Mouse (Mus musculus): ENCODE results near the gene Sdk2.

The Sdk2 gene

DNA sequence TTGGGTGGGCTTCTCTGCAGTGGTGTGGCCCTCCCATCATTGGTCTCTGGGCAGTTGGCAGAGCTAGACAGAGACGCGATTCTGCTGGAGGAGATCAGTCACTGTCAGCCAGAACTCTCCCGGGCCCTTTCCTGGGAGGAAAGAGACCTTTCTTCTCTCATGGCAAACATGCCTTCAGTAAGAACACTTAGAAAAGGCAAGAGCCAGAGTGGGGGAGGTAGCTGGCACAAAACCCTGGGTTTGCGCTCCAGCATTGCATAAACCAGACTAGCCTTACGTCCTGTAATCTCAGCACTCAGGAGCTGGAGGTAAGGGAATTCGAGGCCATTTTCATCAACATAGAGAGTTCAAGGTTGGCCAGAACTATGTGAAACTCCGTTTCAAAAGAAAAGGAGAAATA, 306.4 kb downstream of the Sdk2 start:
- peak; percentile 79 to 80 for DNase-seq

DNA sequence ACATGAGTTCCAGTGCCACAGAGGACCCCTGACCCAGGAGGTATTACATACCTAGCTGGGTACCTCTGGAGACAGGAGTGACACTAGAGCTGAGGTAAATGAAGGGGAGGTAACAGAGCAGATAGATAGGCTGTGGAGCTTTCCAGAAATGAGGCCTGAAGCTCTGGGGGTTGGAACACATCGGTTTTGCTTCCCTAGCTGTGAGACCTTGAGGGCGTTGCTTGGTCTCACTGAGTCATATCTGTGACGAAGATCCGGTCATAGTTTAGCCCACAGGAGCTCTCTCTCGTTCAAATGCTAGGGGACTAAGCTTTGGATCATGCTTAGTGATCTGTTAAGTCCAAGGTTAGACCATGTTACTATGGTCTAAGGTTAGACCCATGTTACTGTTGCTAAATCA, 308.0 kb downstream of the Sdk2 start:
- no peak for DNase-seq

DNA sequence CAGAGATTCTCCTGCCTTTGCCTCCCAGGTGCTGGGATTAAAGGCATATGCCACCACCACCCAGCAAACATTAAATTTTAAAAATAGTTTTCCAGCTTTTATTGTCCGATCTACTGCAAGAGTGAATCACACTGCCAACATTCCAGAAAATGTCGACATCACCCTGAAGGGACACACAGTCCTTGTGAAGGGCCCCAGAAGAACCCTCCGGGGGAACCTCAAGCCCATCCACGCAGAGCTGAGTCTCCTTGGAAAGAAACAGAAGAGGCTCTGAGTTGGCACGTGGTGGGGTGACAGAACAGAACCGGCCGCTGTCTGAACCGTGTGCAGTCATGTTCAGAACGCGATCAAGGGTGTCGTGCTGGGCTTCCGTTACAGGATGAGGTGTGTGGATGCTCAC, 310.3 kb downstream of the Sdk2 start:
- DNase-seq = peak; percentile 65 to 81

GRCm38 (mm10) chr11:113755878-113756277, 311.0 kb downstream of the Sdk2 start:
- DNase-seq = peak in 1 of 2 experiments; percentile 52

DNA sequence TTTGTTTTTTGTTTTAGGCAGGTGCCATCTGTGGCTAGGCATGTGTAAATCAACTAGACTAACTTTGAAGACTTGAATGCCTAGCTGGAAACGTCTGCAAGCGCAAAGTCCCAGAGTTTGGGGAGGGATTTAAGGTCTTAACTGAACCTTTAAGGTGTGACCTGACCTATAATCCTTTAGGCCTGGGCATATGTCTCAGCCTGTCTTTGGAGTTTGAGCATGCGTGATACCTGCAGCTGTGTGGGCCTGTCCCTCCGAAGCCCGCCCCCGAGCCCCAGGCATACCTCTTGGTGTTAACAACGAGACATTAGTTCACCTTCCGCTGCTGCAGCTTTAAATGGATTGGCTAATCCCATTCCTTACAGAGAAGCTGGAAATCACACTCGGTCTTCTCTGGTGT, 312.0 kb downstream of the Sdk2 start:
- DNase-seq = no peak

GRCm38 (mm10) chr11:113752685-113753430, 314.0 kb downstream of the Sdk2 start:
- DNase-seq = no peak

DNA sequence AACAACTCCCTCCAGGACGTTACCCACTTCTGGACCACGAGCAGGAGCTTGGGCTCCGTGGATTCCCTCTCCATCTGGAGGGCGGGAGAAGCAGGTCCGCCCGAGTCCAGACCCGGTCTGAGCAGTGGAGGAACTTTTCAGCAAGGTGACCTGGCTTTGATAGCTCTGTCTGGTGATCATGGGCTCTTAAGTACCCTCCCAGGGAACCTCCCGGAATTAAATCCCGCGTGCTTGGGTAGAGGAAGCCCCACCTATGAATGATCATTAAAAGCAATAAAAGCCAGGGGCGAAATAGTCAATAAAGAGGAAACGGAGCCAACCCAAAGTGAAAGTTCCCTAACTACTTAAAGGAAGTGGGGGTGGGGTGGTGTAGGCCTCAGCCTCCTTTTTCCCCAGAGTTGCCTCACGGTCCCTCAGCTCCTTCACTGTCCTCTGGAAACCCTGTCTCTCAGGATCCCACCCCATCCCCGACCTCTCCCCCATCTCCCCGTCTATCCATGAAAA, 314.6 kb downstream of the Sdk2 start:
- no peak for DNase-seq

- peak; percentile 87 to 90 for DNase-seq
Observed at GRCm38 (mm10) chr11:113751484-113752084, 315.3 kb downstream of the Sdk2 start, which contains the start of gene Cdc42ep4. Gene Cdc42ep4 (minus strand): TSS chr11:113751881.

- DNase-seq = peak; percentile 81 to 86
Observed at GRCm38 (mm10) chr11:113750571-113751483, 316.0 kb downstream of the Sdk2 start.

DNA sequence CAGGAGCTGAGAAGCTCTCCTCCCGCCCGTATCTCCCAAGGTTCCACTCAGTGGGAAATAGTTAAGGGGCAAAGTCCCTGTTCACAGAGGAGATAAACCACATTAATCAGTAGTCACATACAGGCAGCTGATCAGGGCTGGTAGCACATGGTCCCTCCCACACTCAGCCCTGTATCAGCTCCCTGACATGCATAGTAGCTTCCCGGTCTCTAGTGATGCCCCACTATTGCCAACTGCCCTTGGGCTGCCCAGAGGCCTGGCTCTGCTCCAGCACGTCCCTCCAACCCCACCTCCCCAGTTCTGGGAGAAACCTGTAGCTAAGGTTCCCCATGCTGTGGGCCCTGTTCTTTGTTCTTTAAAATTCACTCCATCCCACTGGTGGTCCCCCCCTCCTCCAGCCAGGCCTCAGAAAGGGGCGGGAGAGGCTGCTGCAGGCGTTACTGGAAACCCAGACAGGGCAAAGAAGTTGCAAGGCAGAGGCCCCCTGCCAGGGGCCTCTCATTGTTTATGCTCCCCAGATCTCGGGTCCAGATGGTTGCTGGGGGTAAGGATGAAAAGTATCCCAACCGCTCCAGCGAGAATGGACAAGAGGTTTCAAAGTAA, 317.0 kb downstream of the Sdk2 start:
- DNase-seq = no peak

GRCm38 (mm10) chr11:113748797-113749521, 317.9 kb downstream of the Sdk2 start:
- DNase-seq = peak; percentile 90 to 94

DNA sequence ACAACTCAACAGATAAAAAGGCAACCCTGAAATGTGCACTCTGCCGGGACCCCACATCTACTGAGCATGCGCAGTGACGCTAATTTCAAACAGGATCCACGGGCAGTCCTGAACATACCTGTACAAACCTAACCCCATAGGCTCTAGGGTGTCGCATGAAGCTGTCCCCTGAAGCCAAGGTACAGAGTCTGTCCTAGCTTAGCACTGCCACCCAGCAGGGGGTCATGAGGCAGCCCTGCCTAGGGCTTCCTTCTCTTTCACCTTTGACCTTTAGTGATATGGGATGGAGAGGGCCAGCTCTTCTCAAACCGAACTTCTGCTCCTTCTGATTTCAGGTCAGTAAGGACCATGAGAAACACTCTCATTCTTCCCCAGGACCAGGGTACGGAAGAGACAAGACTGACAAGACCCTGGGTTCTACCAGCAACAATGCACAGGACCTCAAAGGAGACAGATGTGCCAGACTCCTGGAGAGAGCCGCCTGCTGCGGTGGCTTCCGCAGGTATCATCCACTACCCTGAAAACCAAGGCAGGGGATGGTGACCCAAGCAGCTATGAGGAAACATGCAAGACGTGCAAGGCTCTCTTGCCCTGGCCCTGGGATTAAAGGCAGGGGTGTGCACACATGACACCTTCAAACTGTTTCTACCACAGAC, 319.0 kb downstream of the Sdk2 start:
- DNase-seq = no peak

DNA sequence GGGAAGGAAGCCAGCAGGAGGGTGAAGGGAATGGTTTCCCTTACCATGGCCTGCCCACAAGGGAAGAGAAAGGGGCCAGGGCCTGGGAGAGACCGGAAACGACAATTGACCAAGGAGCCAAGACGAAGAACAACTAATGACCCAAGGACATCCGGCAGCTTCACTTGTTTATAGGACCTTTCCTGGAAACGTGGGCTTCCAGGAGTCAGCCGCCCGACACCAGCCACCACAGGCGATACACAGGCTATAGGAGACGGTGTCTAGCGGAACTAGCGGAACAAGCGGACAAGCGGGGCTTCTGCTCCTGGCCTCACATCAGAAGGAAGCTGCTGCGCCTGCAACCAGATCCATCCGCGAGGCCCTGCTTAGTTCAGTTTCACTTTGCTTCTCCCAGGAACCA, 319.8 kb downstream of the Sdk2 start:
- peak; percentile 68 to 81 for DNase-seq

- no peak for DNase-seq
Observed at GRCm38 (mm10) chr11:113745961-113746360, 320.9 kb downstream of the Sdk2 start.

DNA sequence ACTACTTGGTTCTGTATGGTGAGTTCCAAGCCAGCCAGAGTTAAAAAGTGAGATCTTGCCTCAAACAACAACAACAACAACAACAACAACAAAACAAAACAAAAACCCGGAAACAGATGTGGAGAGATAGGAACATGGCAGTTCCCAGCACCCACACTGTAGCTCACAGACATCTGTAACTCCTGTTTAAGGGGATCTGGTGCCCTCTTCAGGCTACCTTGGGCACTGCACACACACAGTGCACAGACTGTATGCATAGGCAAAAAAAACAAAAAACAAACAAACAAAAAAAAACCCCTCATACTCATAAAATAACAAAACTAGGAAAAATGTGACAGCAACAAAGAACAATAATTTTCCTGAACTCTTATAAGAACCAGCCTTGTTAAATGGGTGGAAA, 323.8 kb downstream of the Sdk2 start:
- no peak for DNase-seq

GRCm38 (mm10) chr11:113740100-113740499, 326.7 kb downstream of the Sdk2 start:
- DNase-seq = peak; percentile 58 to 73

GRCm38 (mm10) chr11:113739213-113739612, 327.6 kb downstream of the Sdk2 start:
- DNase-seq = peak; percentile 92 to 95

DNA sequence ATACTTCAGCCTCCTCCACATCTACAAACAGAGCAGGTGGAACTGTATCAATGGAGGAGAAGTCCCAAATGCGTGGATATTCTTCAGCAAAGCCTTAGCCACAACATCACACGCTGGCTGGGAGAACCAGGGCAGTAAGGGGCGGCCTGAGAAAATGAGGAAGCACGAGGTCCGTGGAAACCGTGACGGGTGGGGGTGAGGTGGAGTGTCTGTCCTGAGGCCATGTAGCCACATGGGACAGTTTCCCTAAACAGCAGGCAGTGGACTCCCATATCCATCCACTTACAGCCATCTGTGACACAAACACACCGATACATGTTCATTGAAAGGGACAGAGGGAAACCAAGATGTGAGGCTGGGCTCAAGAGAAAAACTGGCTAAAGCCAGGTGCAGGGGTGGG, 328.9 kb downstream of the Sdk2 start:
- peak in 1 of 2 experiments; percentile 56 for DNase-seq

DNA sequence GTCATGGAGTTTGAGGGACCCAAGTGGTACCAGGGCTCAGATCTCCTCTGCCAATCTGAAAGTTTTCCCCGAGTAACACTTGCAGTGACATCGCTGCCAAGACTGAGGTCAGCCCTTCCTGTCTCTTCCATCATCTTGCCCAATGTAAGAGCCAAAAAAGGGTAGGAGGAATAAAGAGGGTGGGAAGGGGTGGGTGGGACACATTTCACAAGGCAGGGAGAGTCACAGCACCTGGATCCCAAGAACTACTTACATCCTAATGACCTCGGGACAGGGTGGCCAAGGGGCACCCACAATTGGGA, 329.3 kb downstream of the Sdk2 start:
- DNase-seq = peak in 1 of 2 experiments; percentile 45

GRCm38 (mm10) chr11:113736848-113737552, 329.8 kb downstream of the Sdk2 start:
- DNase-seq = no peak

- no peak for DNase-seq
Observed at GRCm38 (mm10) chr11:113735151-113735550, 331.7 kb downstream of the Sdk2 start.
